Comparison of ENCODE assay signal across 23 mouse cellular contexts in the genomic region with DNA sequence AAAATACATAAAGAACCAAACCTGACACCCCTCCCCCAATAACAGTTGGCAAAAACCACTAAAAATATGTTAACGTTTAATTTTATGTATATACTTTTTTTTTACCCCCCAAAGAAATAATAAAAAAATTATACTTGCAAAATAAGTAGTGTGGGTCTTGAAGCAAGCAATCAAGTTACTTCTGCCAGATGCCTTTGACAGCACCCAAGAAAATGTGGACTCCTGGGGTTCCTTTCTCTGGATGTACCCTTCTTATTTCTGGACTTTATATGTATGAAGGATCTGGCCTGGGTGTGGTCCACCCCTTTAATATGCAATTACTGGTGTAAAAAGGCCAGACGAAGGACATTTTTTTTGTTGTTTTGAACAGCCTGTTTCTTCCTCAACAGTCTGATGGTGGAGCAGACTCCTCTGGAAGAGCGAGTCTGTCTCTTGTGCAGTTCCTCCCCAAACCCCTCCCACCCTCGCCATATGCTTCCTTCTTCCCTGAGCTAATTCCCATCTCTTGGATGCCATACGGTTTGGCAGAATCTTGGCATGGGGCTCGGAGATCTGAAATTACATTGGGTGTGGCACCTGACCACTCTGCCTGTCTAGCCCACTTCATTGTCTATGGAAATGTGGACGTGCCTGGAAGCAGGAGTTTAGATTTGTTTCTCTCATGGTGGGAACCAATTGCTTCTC.
DNase-seq lines count a peak whose midpoint lies in the region; ATAC-seq and TF ChIP-seq lines count a peak whose summit lies in the region.
"Had no signal": no experiment of that assay in that cellular context is flagged by ENCODE, and none has a peak within 500 bp of the region (broad histone marks: within the 10 kb centered on the region; RNA-seq: fewer than 3 reads in every experiment).

No protein-coding gene starts in this region.

- no peaks in the 10 kb centered on the region for H3K27me3 ChIP-seq in hindbrain, embryonic 15.5 days
- no peaks in the 10 kb centered on the region; the same call in 1 of the 2 replicates for H3K27me3 ChIP-seq in hindbrain, embryonic 10.5 days (ENCODE audit: insufficient read depth, poor library complexity, severe bottlenecking)
- no peaks in the 10 kb centered on the region for H3K27me3 ChIP-seq in heart, adult 2 months (ENCODE audit: control insufficient read depth, insufficient read depth, low read length)
- H3K27me3 ChIP-seq: limb, embryonic 13.5 days; liver, embryonic 13.5 days had no signal

- H3K9me3 ChIP-seq in hindbrain, embryonic 15.5 days, result no peaks in the 10 kb centered on the region
- H3K9me3 ChIP-seq in hindbrain, embryonic 10.5 days, result no peaks in the 10 kb centered on the region
- H3K9me3 ChIP-seq: heart, embryonic 10.5 days; limb, embryonic 13.5 days; liver, embryonic 13.5 days had no signal

- no peak overlapping the region for H3K9ac ChIP-seq in hindbrain, embryonic 15.5 days
- no peak overlapping the region for H3K9ac ChIP-seq in heart, adult 2 months (ENCODE audit: low read depth, low read length)
- H3K9ac ChIP-seq: limb, embryonic 13.5 days; liver, embryonic 13.5 days; lung, embryonic 14.5 days had no signal

- TF ChIP-seq EP300 in heart, adult 2 months (IDR thresholded peaks at IDR 0.05; ENCODE audit: insufficient read depth, low read depth, low read length), result no peak

- H3K36me3 ChIP-seq in hindbrain, embryonic 15.5 days, result no peaks in the 10 kb centered on the region
- no peaks in the 10 kb centered on the region for H3K36me3 ChIP-seq in hindbrain, embryonic 10.5 days
- H3K36me3 ChIP-seq in heart, adult 2 months (ENCODE audit: control insufficient read depth, insufficient read depth, low read length), result no peaks in the 10 kb centered on the region
- H3K36me3 ChIP-seq: heart, embryonic 10.5 days; limb, embryonic 13.5 days; liver, embryonic 13.5 days had no signal

- no peak for TF ChIP-seq POLR2A in heart, adult 2 months (IDR thresholded peaks at IDR 0.05; ENCODE audit: insufficient read depth, low read depth, low read length)

- intact Hi-C loops in heart, adult 2 months (cut with DNase I), result no loop called here

- no peak overlapping the region for H3K27ac ChIP-seq in hindbrain, embryonic 15.5 days (replicated peaks)
- H3K27ac ChIP-seq in hindbrain, embryonic 10.5 days, result no peak overlapping the region
- H3K27ac ChIP-seq in heart, adult 2 months, result no peak overlapping the region
- H3K27ac ChIP-seq: heart, embryonic 10.5 days; limb, embryonic 13.5 days; liver, embryonic 13.5 days had no signal

- no peak overlapping the region for H3K4me2 ChIP-seq in hindbrain, embryonic 15.5 days
- H3K4me2 ChIP-seq: limb, embryonic 13.5 days; liver, embryonic 13.5 days; lung, embryonic 14.5 days had no signal

- 73% methylated on average over 7 of the region's 7 CpGs for WGBS in hindbrain, embryonic 15.5 days
- 85% methylated on average over 7 of the region's 7 CpGs for WGBS in hindbrain, embryonic 10.5 days
- WGBS in heart, adult 2 months, result 79% methylated on average over 7 of the region's 7 CpGs

- no peak overlapping the region for H3K4me3 ChIP-seq in hindbrain, embryonic 15.5 days
- no peak overlapping the region for H3K4me3 ChIP-seq in hindbrain, embryonic 10.5 days
- no peak overlapping the region for H3K4me3 ChIP-seq in heart, adult 2 months
- H3K4me3 ChIP-seq: erythroblast, embryonic 14.5 days; heart, embryonic 10.5 days; limb, embryonic 13.5 days; liver, embryonic 13.5 days had no signal

- H3K79me2 ChIP-seq in heart, adult 2 months (replicated peaks; ENCODE audit: control insufficient read depth, insufficient read depth, low read length), result no peaks in the 10 kb centered on the region

- DNase-seq in cerebellum, postnatal 10 days, result peak; percentile 66 to 78
- DNase-seq in cerebellum, postnatal 36 days, result no peak
- no peak for DNase-seq in hindbrain, embryonic 10.5 days (ENCODE audit: low spot score)
- peak; percentile 15 for DNase-seq in right cerebral cortex, postnatal 4 days
- DNase-seq in right cerebral cortex, adult 18-20 months, result no peak
- no peak for DNase-seq in heart, adult 2 months
- DNase-seq: adrenal gland, postnatal 10 days; cerebellum, adult 18-20 months; gastrocnemius, postnatal 36 days; kidney, postnatal 4 days; liver, embryonic 13.5 days; lung, embryonic 14.5 days; lung, postnatal 36 days; spleen, adult 18-20 months; thymus, adult 18-20 months; thymus, postnatal 4 days had no signal

- no peaks in the 10 kb centered on the region for H3K4me1 ChIP-seq in hindbrain, embryonic 15.5 days (replicated peaks)
- H3K4me1 ChIP-seq in hindbrain, embryonic 10.5 days (replicated peaks), result peaks cover 6% of the 10 kb centered on the region; the same call in 1 of the 2 replicates
- no peaks in the 10 kb centered on the region for H3K4me1 ChIP-seq in heart, adult 2 months (ENCODE audit: control insufficient read depth, insufficient read depth, low read length)
- H3K4me1 ChIP-seq: heart, embryonic 10.5 days; liver, embryonic 13.5 days had no signal

- no peak for TF ChIP-seq CTCF in heart, adult 2 months (IDR thresholded peaks at IDR 0.05)

- ATAC-seq in hindbrain, embryonic 15.5 days (ENCODE audit: low FRiP score, low read depth), result 0 out of 2 replicates have a peak, but pooled peaks have one; percentile 59
- ATAC-seq in granulocyte monocyte progenitor cell, adult 5-6 weeks (replicated peaks; ENCODE audit: poor library complexity, severe bottlenecking), result no peak
- ATAC-seq: activated CD4-positive, CD25-positive, alpha-beta regulatory T cell, adult 4 months; intestine, embryonic 16.5 days had no signal

Comparison
In these comparisons a context has a peak if more than half of its experiments do, and no peak if none do; other contexts are left out.
1. DNase-seq: peak in cerebellum, postnatal 10 days (2 of 2) and right cerebral cortex, postnatal 4 days (single experiment); none in cerebellum, postnatal 36 days (0 of 2), hindbrain, embryonic 10.5 days (single experiment), right cerebral cortex, adult 18-20 months (single experiment) and heart, adult 2 months (0 of 2).